Mouse (Mus musculus) E14TG2a.4 (cell line): Measurements from ENCODE around the gene Sprr2i.

Experiments used
- H3K27me3 ChIP-seq: 2 replicates; pipeline ENCODE4 v1.6.1; 2014; ENCODE audit warnings: low read length, control low read depth; ENCODE audit not compliant: insufficient read depth
- H3K36me3 ChIP-seq: 2 replicates; pipeline ENCODE4 v1.6.1; 2014; ENCODE audit warnings: low read length, control low read depth; ENCODE audit not compliant: insufficient read depth
- H3K4me1 ChIP-seq: replicated peaks from 2 replicates; pipeline ENCODE4 v1.6.1; 2014; ENCODE audit warnings: low read depth, low read length, control low read depth
- H3K4me3 ChIP-seq: replicated peaks from 2 replicates; pipeline ENCODE4 v1.5.1; 2014; ENCODE audit warnings: mild to moderate bottlenecking, low read length
- H3K9me3 ChIP-seq: 2 replicates; pipeline ENCODE4 v1.6.1; 2014; ENCODE audit warnings: low read length, control low read depth
- CTCF ChIP-seq: conservative IDR thresholded peaks from 2 replicates; pipeline ENCODE4 v1.5.1; 2014; ENCODE audit warnings: low read length
- NANOG ChIP-seq: IDR thresholded peaks from 2 replicates; pipeline ENCODE4 v1.6.1; 2014; ENCODE audit warnings: borderline replicate concordance, low read length, mixed read lengths
- POU5F1 ChIP-seq: IDR thresholded peaks from 2 replicates; pipeline ENCODE4 v1.6.1; 2014; ENCODE audit warnings: low read length, borderline replicate concordance

The Sprr2i gene

DNA sequence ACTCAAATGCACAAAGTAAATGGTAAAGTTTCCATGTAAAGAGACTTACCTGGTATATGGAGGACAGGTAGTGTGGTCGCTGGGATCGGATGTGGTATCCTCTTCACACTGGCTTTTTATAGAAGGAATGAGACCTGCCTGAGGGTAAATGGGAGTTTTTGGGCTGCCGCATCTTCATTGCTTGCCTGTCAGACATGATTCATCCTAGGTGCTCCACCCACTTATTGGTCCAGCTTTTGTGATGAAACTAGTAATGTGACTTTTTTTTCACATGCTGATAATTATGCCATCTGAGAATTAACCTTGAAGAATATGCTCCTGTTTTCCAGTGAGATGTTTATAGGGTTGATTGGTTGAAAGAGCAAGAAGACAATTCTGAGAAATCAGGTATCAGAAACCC lies 30.9 kb downstream of the Sprr2i start, which contains the start of gene Sprr1b:
TSS of gene Sprr1b (minus strand) at position 101 of the 400 bp plus-strand sequence.
- TF ChIP-seq NANOG, result no peak
- no peak for TF ChIP-seq CTCF
- TF ChIP-seq POU5F1, result no peak
- H3K27me3 ChIP-seq, result no peaks in the 10 kb centered on the region
- H3K4me1 ChIP-seq, result no peaks in the 10 kb centered on the region
- no peak within 1 kb of the TSS for H3K4me3 ChIP-seq
- H3K36me3 ChIP-seq, result no peaks in the 10 kb centered on the region
- H3K9me3 ChIP-seq, result no peaks in the 10 kb centered on the region

DNA sequence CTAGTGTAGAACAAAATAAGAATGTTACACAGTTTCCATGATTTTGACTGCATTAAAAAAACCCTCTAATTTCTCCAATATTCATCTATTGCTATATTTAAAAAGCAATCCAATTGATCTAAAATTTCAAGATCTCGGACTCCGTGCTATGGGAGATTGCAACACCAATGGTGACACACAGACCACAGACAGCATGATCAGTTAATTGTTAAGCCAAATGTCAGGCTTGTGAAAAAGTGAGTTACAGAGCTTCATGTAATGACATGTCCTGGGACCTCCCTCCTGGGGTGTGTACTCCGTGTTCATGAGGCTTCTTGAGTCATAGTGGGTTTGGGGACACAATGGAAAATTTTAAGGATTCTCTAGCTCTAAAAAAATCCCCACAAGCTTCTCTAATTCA lies 32.4 kb downstream of the Sprr2i start:
- Histone ChIP-seq H3K4me1 (no peaks in the 10 kb centered on the region), H3K4me3 (no peak overlapping the region), H3K9me3 (no peaks in the 10 kb centered on the region), H3K36me3 (no peaks in the 10 kb centered on the region), H3K27me3 (no peaks in the 10 kb centered on the region)
- TF ChIP-seq POU5F1, result no peak
- no peak for TF ChIP-seq NANOG
- no peak for TF ChIP-seq CTCF

DNA sequence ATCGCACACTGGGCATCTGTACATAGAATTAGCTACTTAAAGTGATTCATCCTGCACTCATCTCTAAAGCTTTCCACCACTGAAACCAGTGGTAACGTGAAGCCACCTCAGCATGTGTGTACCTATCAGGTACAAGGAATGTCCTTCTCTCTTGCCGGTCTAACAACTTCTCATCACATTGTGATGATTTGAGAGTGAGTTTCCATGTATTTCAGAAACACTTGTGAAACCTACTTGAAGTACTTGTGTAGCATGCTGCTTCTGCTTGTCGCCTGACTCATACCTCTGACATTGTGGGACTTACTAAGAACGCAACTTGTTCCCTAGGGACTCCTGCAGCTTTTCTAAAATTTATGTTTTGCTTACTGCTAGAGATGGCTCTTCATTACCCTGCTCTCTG lies 47.4 kb downstream of the Sprr2i start:
- no peaks in the 10 kb centered on the region for H3K4me1 ChIP-seq
- no peaks in the 10 kb centered on the region for H3K36me3 ChIP-seq
- H3K4me3 ChIP-seq, result no peak overlapping the region
- no peaks in the 10 kb centered on the region for H3K9me3 ChIP-seq
- no peak for TF ChIP-seq POU5F1
- TF ChIP-seq NANOG, result no peak
- TF ChIP-seq CTCF, result no peak
- no peaks in the 10 kb centered on the region for H3K27me3 ChIP-seq

DNA sequence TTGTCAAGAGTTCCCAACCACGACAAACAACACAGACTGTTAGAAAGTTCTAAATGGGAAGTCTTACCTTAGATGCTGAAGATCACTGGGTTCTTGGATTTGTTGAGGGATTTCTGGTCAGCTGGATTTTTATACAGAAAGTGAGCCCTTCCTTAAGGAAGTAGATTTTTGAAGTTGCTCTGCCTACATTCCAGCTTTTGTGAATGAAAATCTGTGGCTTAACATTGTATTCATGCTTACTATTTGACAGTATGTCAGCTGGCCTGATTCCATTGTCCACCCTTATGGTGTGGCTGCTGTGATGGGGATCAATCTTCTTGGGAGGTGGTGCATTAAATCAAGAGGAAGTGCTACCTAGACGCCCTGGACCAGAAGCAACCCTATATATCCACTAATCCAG lies 50.8 kb downstream of the Sprr2i start, which contains the start of gene Sprr3:
TSS of gene Sprr3 (minus strand) at position 101 of the 400 bp plus-strand sequence.
- Histone ChIP-seq H3K4me3 (no peak within 1 kb of the TSS), H3K36me3 (no peaks in the 10 kb centered on the region), H3K4me1 (no peaks in the 10 kb centered on the region), H3K27me3 (no peaks in the 10 kb centered on the region), H3K9me3 (no peaks in the 10 kb centered on the region)
- TF ChIP-seq POU5F1 (no peak), CTCF (no peak)
